In the genomic region with DNA sequence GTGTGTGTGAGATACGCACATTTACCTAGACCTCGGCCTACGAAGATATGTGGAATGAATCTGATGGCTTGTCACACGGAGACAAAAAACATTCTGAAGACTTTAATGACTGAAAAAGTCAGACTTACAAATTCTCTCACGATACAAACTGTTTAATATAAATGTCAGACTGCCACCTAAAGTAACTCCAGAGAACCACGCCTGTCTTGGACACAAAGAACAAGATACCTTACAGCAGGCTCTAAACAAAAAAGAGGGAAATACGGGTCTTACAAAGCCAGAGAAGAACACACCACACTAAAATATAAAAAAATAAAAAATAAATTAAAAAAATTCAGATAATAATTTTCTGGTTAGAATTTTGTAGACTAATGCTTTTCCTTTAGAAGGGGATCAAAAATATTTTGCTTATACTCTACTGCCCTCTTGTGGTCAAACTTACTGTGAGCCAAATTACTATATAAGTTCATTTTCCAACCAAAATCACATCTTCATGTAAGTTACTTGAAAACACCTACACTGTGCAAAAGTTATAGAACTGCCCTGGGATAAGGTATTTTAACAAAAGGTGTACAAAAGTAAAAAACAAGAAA, we compare ENCODE assay signal across 9 mouse cellular contexts. TPM values are rescaled to one million over a fixed set of nuclear protein-coding genes. Genes with fewer than 3 reads are reported as not detected.
DNase-seq lines count a peak whose midpoint lies in the region; ATAC-seq and TF ChIP-seq lines count a peak whose summit lies in the region.
"Had no signal": no experiment of that assay in that cellular context is flagged by ENCODE, and none has a peak within 500 bp of the region (broad histone marks: within the 10 kb centered on the region; RNA-seq: fewer than 3 reads in every experiment).

No protein-coding gene starts in this region.

- TF ChIP-seq POLR2A in liver, adult 2 months (IDR thresholded peaks at IDR 0.05; ENCODE audit: extremely low read depth, insufficient read depth, low read length) = no peak

- DNase-seq in forebrain, embryonic 14.5 days (ENCODE audit: low spot score) = peak; percentile 87
- peak; percentile 49 for DNase-seq in liver, adult 2 months (ENCODE audit: extremely low read depth, low read depth, low spot score)
- DNase-seq in liver = no peak
- DNase-seq in brain, adult 2 months (ENCODE audit: low read depth, low spot score) = peak; percentile 70
- DNase-seq in mesoderm, embryonic 11.5 days (ENCODE audit: low read depth, low spot score) = peak; percentile 63
- no peak for DNase-seq in thymus, postnatal 4 days
- no peak for DNase-seq in cerebellum, adult 18-20 months

- 0 out of 2 replicates have a peak, but pooled peaks have one; percentile 26 for TF ChIP-seq CTCF in liver, adult 2 months (IDR thresholded peaks at IDR 0.05; ENCODE audit: low read depth, low read length)

- H3K4me1 ChIP-seq in forebrain, embryonic 14.5 days (ENCODE audit: control insufficient read depth, insufficient read depth, low read length) = no peaks in the 10 kb centered on the region
- no peaks in the 10 kb centered on the region for H3K4me1 ChIP-seq in forebrain, embryonic 15.5 days
- H3K4me1 ChIP-seq in liver, adult 2 months (ENCODE audit: control insufficient read depth, insufficient read depth, low read length) = no peaks in the 10 kb centered on the region

- WGBS in forebrain, embryonic 14.5 days = 63% methylated on average over 7 of the region's 7 CpGs
- 63% methylated on average over 7 of the region's 7 CpGs for WGBS in forebrain, embryonic 15.5 days
- 73% methylated on average over 7 of the region's 7 CpGs for WGBS in liver, adult 2 months

- peaks cover 47% of the 10 kb centered on the region for H3K36me3 ChIP-seq in forebrain, embryonic 14.5 days (ENCODE audit: control insufficient read depth, insufficient read depth, low read length)
- peaks cover 38% of the 10 kb centered on the region for H3K36me3 ChIP-seq in forebrain, embryonic 15.5 days
- H3K36me3 ChIP-seq in liver, adult 2 months (ENCODE audit: control insufficient read depth, insufficient read depth, low read length) = peaks cover 20% of the 10 kb centered on the region

- H3K79me2 ChIP-seq in liver, adult 2 months (ENCODE audit: control insufficient read depth, insufficient read depth, low read length) = no peaks in the 10 kb centered on the region

- ATAC-seq in forebrain, embryonic 14.5 days = 0 out of 2 replicates have a peak, but pooled peaks have one; percentile 42
- no peak for ATAC-seq in forebrain, embryonic 15.5 days (replicated peaks)
- ATAC-seq: intestine, embryonic 16.5 days had no signal

- no peak overlapping the region for H3K27ac ChIP-seq in forebrain, embryonic 14.5 days (ENCODE audit: low read depth, low read length)
- no peak overlapping the region for H3K27ac ChIP-seq in forebrain, embryonic 15.5 days (replicated peaks)
- H3K27ac ChIP-seq in liver, adult 2 months (replicated peaks; ENCODE audit: insufficient read depth, low read depth, low read length) = no peak overlapping the region

- no peak overlapping the region for H3K4me3 ChIP-seq in forebrain, embryonic 14.5 days (ENCODE audit: low read depth, low read length)
- H3K4me3 ChIP-seq in forebrain, embryonic 15.5 days = no peak overlapping the region
- H3K4me3 ChIP-seq in liver, adult 2 months (ENCODE audit: insufficient read depth, low read depth, low read length) = no peak overlapping the region

- no peaks in the 10 kb centered on the region for H3K9me3 ChIP-seq in forebrain, embryonic 14.5 days (replicated peaks; ENCODE audit: control insufficient read depth, low read length)
- H3K9me3 ChIP-seq in forebrain, embryonic 15.5 days = no peaks in the 10 kb centered on the region

- no peaks in the 10 kb centered on the region for H3K27me3 ChIP-seq in forebrain, embryonic 14.5 days (replicated peaks; ENCODE audit: control insufficient read depth, insufficient read depth, low read length)
- no peaks in the 10 kb centered on the region for H3K27me3 ChIP-seq in forebrain, embryonic 15.5 days
- no peaks in the 10 kb centered on the region for H3K27me3 ChIP-seq in liver, adult 2 months (ENCODE audit: control insufficient read depth, insufficient read depth, low read length)

- H3K9ac ChIP-seq in forebrain, embryonic 14.5 days (ENCODE audit: low read length) = no peak overlapping the region
- H3K9ac ChIP-seq in forebrain, embryonic 15.5 days (replicated peaks) = no peak overlapping the region
- H3K9ac ChIP-seq in liver, adult 2 months (ENCODE audit: low read depth, low read length) = no peak overlapping the region

- H3K4me2 ChIP-seq in forebrain, embryonic 14.5 days (ENCODE audit: low read length) = no peak overlapping the region
- no peak overlapping the region for H3K4me2 ChIP-seq in forebrain, embryonic 15.5 days (replicated peaks)

RNA-seq across cellular contexts. Expression of a gene that starts 42.8 kb away (rescaled TPM):
- polyA plus RNA-seq in forebrain, embryonic 14.5 days (2014; fragmentation: Nextera tagmentation; extraction: Ambion mirVana) = 64.4 and 81.6 TPM in 2 replicates
- polyA plus RNA-seq in forebrain, embryonic 15.5 days (2015; fragmentation: Nextera tagmentation; extraction: Ambion mirVana) = 94.5 and 94.7 TPM in 2 replicates
- 10.2 and 11.9 TPM in 2 replicates for total RNA-seq in liver, adult 2 months (2014; rRNA removed)
- polyA plus RNA-seq in liver, adult 2 months (2012; rRNA removed) = 9.8 and 14.0 TPM in 2 replicates

RNA-seq across cellular contexts. Expression of a gene that starts 55.5 kb away (rescaled TPM):
- polyA plus RNA-seq in forebrain, embryonic 14.5 days (2014; fragmentation: Nextera tagmentation; extraction: Ambion mirVana) = 176 and 193 TPM in 2 replicates
- polyA plus RNA-seq in forebrain, embryonic 15.5 days (2015; fragmentation: Nextera tagmentation; extraction: Ambion mirVana) = 163 and 175 TPM in 2 replicates
- 6.6 and 7.8 TPM in 2 replicates for total RNA-seq in liver, adult 2 months (2014; rRNA removed)
- 3.8 and 4.3 TPM in 2 replicates for polyA plus RNA-seq in liver, adult 2 months (2012; rRNA removed)

Comparison
In these comparisons a context has a peak if more than half of its experiments do, and no peak if none do; other contexts are left out.
1. DNase-seq: peak in forebrain, embryonic 14.5 days (single experiment), liver, adult 2 months (single experiment), brain, adult 2 months (single experiment) and mesoderm, embryonic 11.5 days (single experiment); none in liver (single experiment), thymus, postnatal 4 days (single experiment) and cerebellum, adult 18-20 months (0 of 2).
2. RNA of a gene that starts 55.5 kb away (polyA plus RNA-seq): 176 to 193 TPM in forebrain, embryonic 14.5 days and 163 to 175 TPM in forebrain, embryonic 15.5 days; 3.8 to 4.3 TPM in liver, adult 2 months; every median in the first group is over 10 times any median in the second.